Mouse (Mus musculus) lung, postnatal 0 days (tissue): ENCODE measurements around the gene Nubpl.

Experiments
- CTCF ChIP-seq: IDR thresholded peaks from 2 replicates; pipeline ENCODE4 v1.5.1; 2016; ENCODE audit warnings: antibody characterized with exemption, mild to moderate bottlenecking
- EP300 ChIP-seq: IDR thresholded peaks from 2 replicates; pipeline ENCODE4 v1.6.1; 2016; ENCODE audit warnings: antibody characterized with exemption, mild to moderate bottlenecking, control low read depth

- TF ChIP-seq CTCF (no peak), EP300 (no peak)
Observed at GRCm38 (mm10) chr12:52154906-52155305, 57.4 kb downstream of the Nubpl start.
